Mouse (Mus musculus) olfactory bulb, adult 2 months (tissue): ENCODE measurements around the gene Crybg2. TPM values are rescaled to one million over a fixed set of nuclear protein-coding genes. Genes with fewer than 3 reads are reported as not detected.

Experiments
- H3K27ac ChIP-seq: fragments of 200-500 bp; 2 replicates; pipeline ENCODE4 v1.5.1; 2012; ENCODE audit warnings: low read depth, low read length; ENCODE audit not compliant: insufficient read depth
- H3K4me1 ChIP-seq: fragments of 200-500 bp; 2 replicates; pipeline ENCODE4 v1.6.1; 2012; ENCODE audit warnings: low read length; ENCODE audit not compliant: control insufficient read depth, insufficient read depth
- H3K4me3 ChIP-seq: fragments of 200-500 bp; 2 replicates; pipeline ENCODE4 v1.5.1; 2012; ENCODE audit warnings: mild to moderate bottlenecking, low read depth, low read length, moderate library complexity; ENCODE audit not compliant: insufficient read depth
- CTCF ChIP-seq: fragments of 200-500 bp; IDR thresholded peaks from 2 replicates; pipeline ENCODE4 v1.5.1; 2012; ENCODE audit warnings: low read depth, mild to moderate bottlenecking, low read length, moderate library complexity; ENCODE audit not compliant: insufficient read depth
- POLR2A ChIP-seq: fragments of 200-500 bp; IDR thresholded peaks from 2 replicates; pipeline ENCODE4 v1.6.1; 2012; ENCODE audit warnings: mild to moderate bottlenecking, low read depth, low read length, moderate library complexity; ENCODE audit not compliant: insufficient read depth
- WGBS: fragments of 180-500 bp; shearing (Covaris S2); methylation state at CpG from one replicate; pipeline ENCODE4 v1.1.7; 2018; 5-methylcytosine and 5-hydroxymethylcytosine counted together
- polyA plus RNA-seq: library from polyadenylated mRNA; stranded (reverse); fragments of >200 nt; gene quantifications from 2 replicates; pipeline ENCODE4 v1.2.4, GENCODE M21; 2012; ENCODE audit warnings: low replicate concordance; ENCODE audit not compliant: missing spikeins, insufficient read depth, insufficient read length

Crybg2 gene
- polyA plus RNA-seq, 1 experiment, result not detected

DNA sequence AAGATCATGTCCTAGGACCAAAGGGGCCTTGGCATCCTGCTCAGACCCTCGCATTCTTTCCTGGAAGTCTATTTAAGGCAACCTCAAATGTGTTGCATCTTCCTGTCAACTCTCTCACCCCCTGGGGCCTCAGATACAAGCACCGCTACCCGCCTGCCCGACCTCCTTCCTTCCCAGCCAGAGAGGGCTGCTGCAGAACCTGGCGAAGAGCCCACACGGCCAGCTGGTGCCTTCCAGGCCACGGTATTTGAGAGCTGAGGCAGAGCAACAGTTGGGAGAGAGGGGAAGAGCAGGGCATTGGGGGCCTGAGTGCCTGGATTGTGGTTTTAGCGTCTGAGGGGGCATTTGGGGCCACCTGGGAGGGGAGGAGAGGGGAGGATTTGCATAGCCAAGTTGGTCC, 8.1 kb upstream of the Crybg2 start:
- 24% methylated on average over 8 of the region's 8 CpGs for WGBS
- Histone ChIP-seq H3K4me1 (peaks cover 5% of the 10 kb centered on the region), H3K27ac (no peak overlapping the region), H3K4me3 (no peak overlapping the region)
- TF ChIP-seq POLR2A, result no peak
- no peak for TF ChIP-seq CTCF

DNA sequence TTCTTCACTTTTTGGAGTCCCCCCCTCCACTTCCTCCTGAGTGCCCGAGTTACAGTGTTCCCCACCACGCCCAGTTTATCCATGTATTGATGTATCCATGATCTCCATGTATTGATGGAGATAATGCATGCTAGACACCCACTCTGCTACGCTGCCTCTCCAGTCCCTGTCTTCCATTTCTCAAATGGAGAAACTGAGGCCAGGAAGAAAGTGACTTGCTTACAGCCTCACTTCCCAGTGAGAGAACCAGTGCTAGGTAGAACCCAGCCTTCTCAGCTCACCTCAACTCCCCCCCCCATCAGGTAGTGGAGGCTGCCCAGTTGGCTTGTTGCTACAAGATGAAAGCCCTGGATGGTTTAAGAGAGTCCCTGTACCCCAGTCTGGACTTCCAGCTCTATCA, 7.1 kb upstream of the Crybg2 start, which contains the start of gene Zfp683:
Gene Zfp683, plus strand, starts transcription at position 301 of the 400 bp plus-strand sequence.
- 84% methylated on average over 3 of the region's 3 CpGs for WGBS

DNA sequence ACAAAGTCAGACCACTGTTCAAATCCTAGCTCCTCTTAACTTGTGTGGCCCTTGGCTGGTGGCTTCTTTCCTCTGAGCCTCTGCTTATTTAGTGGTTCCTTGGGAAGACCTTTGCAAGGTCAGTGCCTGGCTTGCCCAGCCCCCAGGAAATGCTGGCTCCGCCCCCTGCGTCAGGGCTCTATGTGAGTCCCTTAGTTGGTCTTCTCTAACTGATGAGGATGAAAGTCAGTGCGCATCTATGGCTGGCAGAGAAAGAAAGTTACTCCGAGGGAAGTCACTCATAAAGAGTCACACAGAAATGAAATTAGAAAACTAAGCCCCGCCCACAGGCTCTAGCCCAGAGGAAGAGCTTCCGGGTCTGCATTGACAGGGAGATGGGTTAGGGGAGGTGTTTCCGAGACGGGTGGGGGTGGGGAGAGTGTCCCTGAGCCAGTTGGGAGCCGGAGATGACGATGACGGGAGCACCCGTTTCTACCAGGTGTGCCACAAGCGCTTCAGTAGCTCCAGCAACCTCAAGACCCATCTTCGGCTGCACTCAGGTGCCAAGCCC, 2.4 kb upstream of the Crybg2 start:
- H3K4me1 ChIP-seq, result no peaks in the 10 kb centered on the region
- no peak overlapping the region for H3K27ac ChIP-seq
- WGBS, result 47% methylated on average over 14 of the region's 14 CpGs
- TF ChIP-seq CTCF (no peak), POLR2A (no peak)
- H3K4me3 ChIP-seq, result no peak overlapping the region

More for the DNA sequence above, 7.1 kb upstream of the Crybg2 start, which contains the start of gene Zfp683:
- Histone ChIP-seq H3K4me3 (no peak within 1 kb of the TSS), H3K4me1 (peaks cover 5% of the 10 kb centered on the region), H3K27ac (no peak within 1 kb of the TSS)
- TF ChIP-seq POLR2A, result no peak
- TF ChIP-seq CTCF, result no peak

DNA sequence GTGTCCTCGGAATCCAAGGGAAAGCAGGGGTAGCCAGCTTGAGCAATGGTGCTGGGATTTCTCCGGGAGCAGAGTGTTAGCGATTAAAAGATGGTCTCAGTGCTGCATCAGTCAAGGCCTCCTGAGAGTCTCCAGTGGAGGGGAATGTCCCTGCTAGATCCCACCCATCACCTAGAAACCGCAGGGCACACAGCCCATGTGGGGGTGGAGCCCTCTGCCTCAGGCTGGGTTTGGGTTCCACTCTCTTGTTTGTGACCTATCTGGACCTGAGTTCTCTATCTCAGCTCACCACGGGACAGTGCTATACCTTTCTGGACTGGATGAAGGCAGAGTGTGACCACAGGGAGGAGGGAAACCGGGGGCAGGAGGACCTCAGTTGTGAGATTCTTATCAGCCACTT, 1.7 kb upstream of the Crybg2 start:
- Histone ChIP-seq H3K4me3 (no peak overlapping the region), H3K4me1 (no peaks in the 10 kb centered on the region), H3K27ac (no peak overlapping the region)
- TF ChIP-seq POLR2A, result no peak
- no peak for TF ChIP-seq CTCF
- 86% methylated on average over 6 of the region's 6 CpGs for WGBS

DNA sequence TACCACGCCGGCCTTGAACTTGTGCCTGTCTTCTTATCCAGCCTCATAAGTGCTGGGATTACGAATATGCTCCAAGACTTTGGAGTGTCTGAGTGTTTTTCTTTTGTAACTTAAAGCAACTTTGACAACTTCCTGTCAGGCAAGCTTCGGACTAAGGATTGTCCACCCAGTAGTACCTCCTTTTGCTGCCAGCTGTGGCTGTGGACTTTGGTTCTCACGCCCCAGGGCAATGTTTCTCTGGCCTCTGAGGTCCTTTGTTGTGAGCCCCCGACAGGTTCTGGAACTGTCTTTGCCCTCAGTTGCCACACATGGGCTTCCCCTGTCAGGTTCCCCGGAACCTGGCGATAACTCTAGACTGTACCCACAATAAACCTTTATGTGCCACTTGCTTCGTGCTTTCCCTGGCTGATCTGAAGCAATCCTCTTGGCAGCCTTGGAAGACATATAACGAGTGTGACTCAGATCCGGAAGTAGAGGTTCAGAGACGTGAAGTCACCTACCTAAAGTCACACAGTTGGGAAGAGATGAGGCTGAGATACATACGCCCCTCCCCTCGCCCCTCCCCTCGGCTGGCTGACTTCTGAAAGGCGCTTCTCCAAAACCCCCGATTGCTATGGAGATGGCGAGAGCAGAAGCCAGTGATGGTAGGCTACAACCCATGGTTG, 683 bp downstream of the Crybg2 start:
- no peak for TF ChIP-seq CTCF
- no peak for TF ChIP-seq POLR2A
- Histone ChIP-seq H3K4me1 (peaks cover 10% of the 10 kb centered on the region), H3K27ac (no peak overlapping the region), H3K4me3 (no peak overlapping the region)
- WGBS, result 69% methylated on average over 18 of the region's 18 CpGs

DNA sequence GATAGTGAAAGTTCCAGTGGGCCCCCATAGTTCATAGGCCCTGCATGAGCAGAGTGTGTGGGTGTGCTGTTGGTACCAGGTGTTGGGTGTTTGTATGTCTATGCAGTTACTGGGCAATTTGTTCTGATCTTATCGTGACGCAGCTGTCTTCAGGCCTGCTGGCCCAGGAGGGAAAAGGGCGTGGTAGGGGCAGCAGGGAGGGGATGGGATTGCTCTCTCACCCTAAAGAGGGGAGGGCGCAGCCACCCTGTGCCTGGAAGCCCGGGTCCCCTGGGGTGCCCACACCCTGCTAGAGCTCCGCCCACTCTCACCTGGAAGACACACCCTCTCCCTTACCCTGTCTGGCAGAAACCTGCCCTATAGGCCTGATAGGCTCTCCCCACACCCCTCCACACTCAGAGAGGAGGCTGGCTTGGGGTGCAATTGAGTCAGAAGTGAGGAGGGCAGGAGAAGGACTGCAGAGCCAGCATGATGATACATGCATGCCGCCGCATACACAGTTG, 1.4 kb downstream of the Crybg2 start:
- TF ChIP-seq CTCF, result no peak
- TF ChIP-seq POLR2A, result no peak
- 69% methylated on average over 8 of the region's 8 CpGs for whole genome bisulfite sequencing
- no peak overlapping the region for H3K4me3 ChIP-seq
- H3K4me1 ChIP-seq, result peaks cover 17% of the 10 kb centered on the region
- no peak overlapping the region for H3K27ac ChIP-seq

DNA sequence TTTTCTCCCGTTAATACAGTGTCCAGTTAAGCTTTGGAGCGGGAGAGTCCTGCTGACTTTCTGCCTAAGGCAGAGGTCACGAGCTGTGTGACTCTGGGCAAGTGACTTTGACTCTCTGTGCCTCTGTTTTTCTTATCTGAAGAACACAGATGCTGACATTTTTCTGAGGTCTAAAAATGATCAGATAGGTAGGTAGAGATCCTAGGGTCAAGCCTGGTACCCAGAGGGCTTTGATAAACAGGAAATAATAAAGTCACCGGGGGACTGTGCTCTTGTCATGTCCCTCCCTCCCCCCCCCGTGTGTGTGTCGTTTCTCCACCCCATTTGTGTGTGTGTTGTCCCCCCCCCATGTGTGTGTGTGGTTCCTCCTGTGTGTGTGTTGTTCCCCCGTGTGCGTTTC, 1.9 kb downstream of the Crybg2 start:
- no peak overlapping the region for H3K27ac ChIP-seq
- no peak overlapping the region for H3K4me3 ChIP-seq
- peaks cover 22% of the 10 kb centered on the region for H3K4me1 ChIP-seq
- 73% methylated on average over 8 of the region's 8 CpGs for WGBS
- TF ChIP-seq POLR2A, result no peak
- no peak for TF ChIP-seq CTCF

DNA sequence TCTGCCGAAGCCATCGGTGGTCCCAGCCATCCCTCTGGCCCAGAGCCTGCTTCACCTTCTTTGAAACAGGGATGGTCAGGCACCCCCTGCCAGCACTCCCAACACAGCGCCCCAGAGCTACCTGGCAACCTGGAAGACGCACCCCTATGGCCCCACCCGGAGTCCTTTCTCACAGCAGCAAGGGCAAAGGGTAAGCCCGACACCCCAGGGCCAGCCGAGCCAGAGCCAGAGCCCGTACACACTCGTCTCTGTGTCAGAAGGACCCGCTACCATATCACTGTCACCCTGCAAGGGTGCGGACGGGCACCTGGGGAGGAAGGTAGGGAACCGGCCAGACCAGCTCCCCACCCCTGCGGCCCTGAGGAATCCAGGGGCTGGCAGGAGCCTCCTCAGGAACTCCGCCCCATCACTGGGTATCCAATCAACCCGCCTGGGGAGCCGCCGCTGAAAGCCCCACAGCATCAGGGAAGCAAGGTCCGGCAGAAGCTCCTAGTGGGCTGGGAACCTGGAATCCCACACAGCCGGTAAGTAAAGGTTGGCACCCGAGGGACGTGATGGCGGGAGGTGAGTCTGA, 4.9 kb downstream of the Crybg2 start:
- Histone ChIP-seq H3K4me3 (no peak overlapping the region), H3K4me1 (peaks cover 23% of the 10 kb centered on the region), H3K27ac (no peak overlapping the region)
- WGBS, result 34% methylated on average over 23 of the region's 23 CpGs
- TF ChIP-seq CTCF (no peak), POLR2A (no peak)

DNA sequence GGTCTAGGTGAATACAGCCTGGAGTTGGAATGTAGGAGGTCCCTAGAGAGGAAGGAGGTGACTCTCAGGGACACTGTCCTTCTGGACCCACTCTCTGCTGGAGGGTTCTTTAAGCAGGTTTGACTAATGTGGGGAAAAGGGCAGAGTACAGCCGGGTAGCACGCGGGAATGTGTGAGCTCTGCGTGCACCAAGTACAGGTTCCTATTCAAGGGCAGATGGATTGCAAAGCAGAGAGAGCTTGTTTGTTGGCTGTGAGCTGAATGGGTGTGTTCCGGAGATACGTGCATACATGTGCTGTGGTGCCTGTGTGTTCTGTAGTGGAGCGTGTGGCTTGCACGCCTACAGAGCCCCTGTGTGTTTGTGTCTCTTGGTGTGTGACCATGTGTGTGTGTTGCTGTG, 6.8 kb downstream of the Crybg2 start:
- no peak overlapping the region for H3K4me3 ChIP-seq
- WGBS, result 92% methylated on average over 8 of the region's 8 CpGs
- H3K27ac ChIP-seq, result no peak overlapping the region
- TF ChIP-seq CTCF, result no peak
- TF ChIP-seq POLR2A, result no peak
- H3K4me1 ChIP-seq, result peaks cover 23% of the 10 kb centered on the region
